Mouse (Mus musculus) thymus, postnatal 4 days (tissue): ENCODE results near the gene Gm6020.
A peak's percentile ranks its signal among the peaks of the same experiment; 100 is the strongest.
"Not testable (repeated sequence)": the region's sequence is repeated elsewhere in the genome, so short reads cannot be mapped to it uniquely, and the experiment has no call there.

Experiments
- DNase-seq: peaks from one replicate; pipeline ENCODE4 v3.0.0; 2021

Gm6020 gene

GRCm38 (mm10) chr19:61183590-61183989 is at the start of gene Gm6020:
Gm6020 (plus strand) TSS chr19:61183890.
- not testable (repeated sequence) for DNase-seq

- DNase-seq = no peak
Observed at GRCm38 (mm10) chr19:61138655-61139054, 45.0 kb upstream of the Gm6020 start.

GRCm38 (mm10) chr19:61140342-61141206 is 43.1 kb upstream of the Gm6020 start, which contains the start of gene Zfp950:
Zfp950 (minus strand) TSS chr19:61140840.
- peak; percentile 76 for DNase-seq

- DNase-seq = no peak
Observed at GRCm38 (mm10) chr19:61141299-61141698, 42.4 kb upstream of the Gm6020 start.

GRCm38 (mm10) chr19:61151372-61151700 is 32.4 kb upstream of the Gm6020 start:
- peak; percentile 33 for DNase-seq

- DNase-seq = peak; percentile 22
Observed at GRCm38 (mm10) chr19:61151701-61152420, 31.8 kb upstream of the Gm6020 start.

- DNase-seq = peak; percentile 19
Observed at GRCm38 (mm10) chr19:61175756-61176324, 7.8 kb upstream of the Gm6020 start, which contains the start of gene Gm7102. Gm7102 (minus strand) TSS chr19:61176309.

GRCm38 (mm10) chr19:61199316-61199715 is 15.6 kb downstream of the Gm6020 start:
- peak; percentile 94 for DNase-seq

- peak; percentile 44 for DNase-seq
Observed at GRCm38 (mm10) chr19:61199836-61200235, 16.1 kb downstream of the Gm6020 start.

GRCm38 (mm10) chr19:61207506-61207905 is 23.8 kb downstream of the Gm6020 start:
- DNase-seq = not testable (repeated sequence)

GRCm38 (mm10) chr19:61223706-61224328 is 40.1 kb downstream of the Gm6020 start:
- DNase-seq = peak; percentile 17

- DNase-seq = peak; percentile 39
Observed at GRCm38 (mm10) chr19:61224678-61225525, 41.2 kb downstream of the Gm6020 start.

- peak; percentile 81 for DNase-seq
Observed at GRCm38 (mm10) chr19:61225526-61226400, 42.1 kb downstream of the Gm6020 start.

- DNase-seq = peak; percentile 78
Observed at GRCm38 (mm10) chr19:61226401-61226927, 42.8 kb downstream of the Gm6020 start.

- peak; percentile 90 for DNase-seq
Observed at GRCm38 (mm10) chr19:61226928-61227854, 43.5 kb downstream of the Gm6020 start.

- DNase-seq = peak; percentile 54
Observed at GRCm38 (mm10) chr19:61227941-61228701, 44.4 kb downstream of the Gm6020 start, which contains the start of gene Csf2ra. Csf2ra (minus strand) TSS chr19:61228429.
